Mouse (Mus musculus) cerebellum, postnatal 25 days (tissue): ENCODE measurements around the gene Fam47e.
"Not testable (repeated sequence)": the region's sequence is repeated elsewhere in the genome, so short reads cannot be mapped to it uniquely, and the experiment has no call there.

Experiments
- DNase-seq, 2 experiments: peaks; one replicate each; pipeline ENCODE4 v3.0.0; 2021; ENCODE audit warnings: mixed read lengths in 2 of 2

The Fam47e gene

GRCm38 (mm10) chr5:92554891-92555511 lies at the start of gene Fam47e:
Gene Fam47e, plus strand, starts transcription at chr5:92555069.
- DNase-seq = peak in 1 of 2 experiments; percentile 5

DNA sequence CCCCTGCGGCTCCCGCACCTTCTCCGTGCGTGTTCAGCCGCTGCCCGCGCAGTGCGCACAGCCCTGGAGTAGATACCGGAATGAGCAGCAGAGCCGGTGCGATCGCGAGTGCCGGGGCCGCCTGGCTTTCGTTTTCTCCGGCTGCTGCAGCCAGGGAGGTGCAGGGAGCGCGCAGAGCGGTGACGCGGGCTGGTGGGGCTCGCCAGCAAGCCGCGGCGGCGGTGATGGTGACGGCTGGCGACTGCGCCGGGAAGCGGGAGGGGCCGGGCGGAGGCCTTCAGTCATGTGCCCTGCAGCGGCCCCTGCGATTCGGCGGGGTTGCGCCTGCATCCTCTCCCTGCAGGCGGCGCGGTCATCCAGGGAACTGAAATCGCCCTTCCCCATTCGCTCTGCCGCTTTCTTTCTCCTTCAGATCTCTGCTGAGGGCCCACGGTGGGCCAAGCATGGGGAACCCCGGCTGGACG lies 49.4 kb upstream of the Fam47e start:
- peak; percentile 97 to 98 for DNase-seq

GRCm38 (mm10) chr5:92506301-92506729 lies 48.6 kb upstream of the Fam47e start:
- peak; percentile 40 to 42 for DNase-seq

- DNase-seq = no peak
These were observed 48.1 kb upstream of the Fam47e start, which contains the start of gene Scarb2 for GRCm38 (mm10) chr5:92506733-92507132. Gene Scarb2, minus strand, starts transcription at chr5:92506833.

DNA sequence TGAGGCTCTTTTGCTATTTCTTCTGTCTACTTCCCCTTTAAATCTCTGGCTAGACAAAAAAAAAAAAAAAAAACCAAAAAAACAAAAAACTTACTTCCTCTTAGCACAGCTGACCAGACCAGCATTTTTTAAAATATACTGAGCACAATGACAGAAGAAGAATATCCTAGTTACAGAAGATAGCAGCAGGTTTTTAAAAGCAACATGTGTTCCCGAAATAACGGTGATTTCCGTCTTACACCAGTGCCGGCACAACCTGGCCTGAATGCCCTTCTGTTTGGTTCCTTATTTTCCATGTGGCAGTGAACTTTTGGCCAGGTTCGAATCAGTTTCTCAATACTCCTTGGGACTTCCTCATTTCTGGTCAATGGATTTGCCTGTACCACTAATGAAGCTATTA lies 46.0 kb upstream of the Fam47e start:
- DNase-seq = no peak

- DNase-seq = no peak
These were observed 43.6 kb upstream of the Fam47e start for GRCm38 (mm10) chr5:92511256-92511655.

GRCm38 (mm10) chr5:92512066-92512465 lies 42.8 kb upstream of the Fam47e start:
- DNase-seq = no peak

DNA sequence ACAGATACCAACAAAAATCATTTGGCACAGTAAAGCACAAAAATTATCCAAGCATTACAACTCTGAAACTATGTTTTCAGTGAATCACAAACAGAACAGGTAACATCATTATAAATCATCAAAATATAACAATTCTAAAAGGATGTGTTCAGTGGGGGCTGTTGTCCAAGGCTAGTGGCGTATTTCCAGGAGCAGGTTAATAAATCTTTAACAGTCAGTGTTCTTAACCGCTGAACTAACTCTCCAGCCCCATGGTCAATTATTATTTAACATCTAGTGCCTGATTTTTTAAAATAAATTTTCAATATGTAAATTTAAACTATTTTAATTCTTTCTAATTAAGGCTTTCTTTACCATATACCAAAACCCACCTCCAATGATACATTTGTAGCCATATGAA lies 33.7 kb upstream of the Fam47e start:
- DNase-seq = not testable (repeated sequence)

DNA sequence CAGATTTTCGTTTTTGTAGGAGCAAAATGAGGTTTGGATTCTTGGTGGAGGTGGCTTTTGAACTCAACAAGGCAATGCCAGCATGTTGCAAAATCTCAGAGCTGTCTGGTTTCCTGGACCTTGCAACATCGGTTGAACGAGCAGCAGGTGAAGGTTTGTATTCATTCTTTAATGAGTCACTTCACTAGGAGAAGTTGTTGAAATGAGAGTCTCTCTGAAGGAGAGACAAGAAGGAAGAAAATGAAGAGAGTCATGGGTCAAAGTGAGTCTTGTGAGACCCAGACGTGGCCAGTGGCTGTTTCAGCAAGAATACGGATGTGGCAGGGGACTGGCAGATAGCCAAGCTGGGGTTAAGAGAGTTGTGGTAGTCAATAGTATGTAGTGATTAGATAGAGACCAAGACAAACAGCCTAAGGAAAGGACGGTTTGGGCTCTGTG lies 30.0 kb upstream of the Fam47e start:
- DNase-seq = no peak

DNA sequence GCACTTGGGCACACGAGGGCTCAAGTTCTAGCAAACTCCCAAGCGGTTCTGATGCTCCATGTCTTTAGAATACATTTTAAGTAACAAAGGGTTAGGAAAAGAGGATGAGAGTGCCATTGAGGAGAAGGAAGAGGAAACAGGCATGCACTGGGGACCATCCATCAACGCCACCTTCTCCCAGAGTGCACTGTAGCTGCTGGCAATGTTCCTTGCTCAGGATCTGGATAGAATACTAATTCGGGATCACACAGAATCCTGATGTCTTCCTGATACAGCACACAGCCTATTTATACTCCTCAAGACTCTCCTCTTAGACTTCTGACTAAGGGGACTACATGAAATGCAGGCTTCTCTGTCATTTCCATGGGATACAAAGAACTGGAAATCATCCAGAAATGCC lies 15.2 kb upstream of the Fam47e start:
- no peak for DNase-seq

GRCm38 (mm10) chr5:92552611-92553010 lies 2.3 kb upstream of the Fam47e start:
- DNase-seq = no peak

DNA sequence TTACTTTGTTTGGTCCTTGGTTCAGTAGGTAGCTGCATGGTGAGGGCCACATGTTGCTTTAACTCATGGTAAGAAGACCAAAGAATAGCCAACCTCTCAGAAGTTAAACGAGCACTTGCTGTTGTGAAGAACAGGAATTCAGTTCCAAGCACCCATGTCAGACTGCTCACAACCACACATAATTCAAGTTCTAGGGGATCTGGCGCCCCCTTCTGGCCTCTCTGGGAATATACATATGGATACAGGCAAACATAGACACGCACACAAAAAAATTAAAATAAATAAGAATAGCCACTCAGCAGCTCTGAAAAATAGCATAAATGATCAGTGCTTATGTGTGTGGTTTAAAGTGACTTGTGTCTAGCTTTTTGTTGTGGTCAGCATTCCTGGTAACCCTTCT lies 930 bp upstream of the Fam47e start:
- DNase-seq = peak in 1 of 2 experiments; percentile 15

DNA sequence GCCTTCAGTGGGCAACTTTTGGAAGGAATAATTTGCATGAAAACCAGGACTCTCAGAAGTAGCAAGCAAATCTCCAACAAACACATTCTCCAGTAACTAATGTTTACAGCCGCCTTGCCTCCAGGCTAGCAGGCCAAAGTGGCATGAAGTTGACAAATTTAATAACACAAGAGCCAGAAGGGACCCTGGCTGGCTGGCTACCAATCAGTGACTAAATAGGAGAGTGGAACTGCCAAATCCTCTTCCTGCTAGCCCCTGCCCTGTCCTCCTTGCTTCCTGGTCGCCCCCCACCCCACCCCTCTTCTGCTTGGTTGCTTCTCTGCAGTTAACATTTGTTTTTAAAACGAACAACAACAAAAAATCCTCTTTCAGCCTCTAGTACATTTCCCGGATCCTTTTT lies 426 bp upstream of the Fam47e start:
- DNase-seq = no peak

GRCm38 (mm10) chr5:92555905-92556304 lies 1.0 kb downstream of the Fam47e start:
- no peak for DNase-seq

- DNase-seq = no peak
These were observed 2.6 kb downstream of the Fam47e start for GRCm38 (mm10) chr5:92557508-92557907.

- peak; percentile 23 to 37 for DNase-seq
These were observed 5.3 kb downstream of the Fam47e start for GRCm38 (mm10) chr5:92560201-92560600.

DNA sequence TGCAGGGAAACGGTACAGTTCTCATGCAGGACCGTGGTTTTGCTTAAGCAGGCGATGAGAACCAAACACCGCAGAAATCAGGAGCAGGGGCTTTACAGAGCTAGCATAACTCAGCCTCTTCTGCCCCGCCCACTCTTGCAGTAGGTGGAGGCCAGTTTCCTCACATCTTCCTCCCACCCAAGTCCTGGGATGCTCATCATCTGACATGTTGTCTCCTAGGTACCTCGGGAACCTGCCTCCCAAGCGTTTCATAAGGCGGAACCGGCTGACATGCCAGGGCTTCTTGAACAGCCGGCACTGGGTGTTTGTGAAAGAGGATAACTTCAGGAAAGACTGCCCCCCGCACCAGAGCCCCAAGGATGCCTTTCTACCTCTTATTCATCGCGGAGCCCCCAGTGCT lies 7.1 kb downstream of the Fam47e start:
- DNase-seq = no peak

GRCm38 (mm10) chr5:92571232-92571631 lies 16.4 kb downstream of the Fam47e start:
- DNase-seq = no peak

GRCm38 (mm10) chr5:92579559-92579958 lies 24.7 kb downstream of the Fam47e start:
- no peak for DNase-seq

GRCm38 (mm10) chr5:92585932-92586331 lies 31.1 kb downstream of the Fam47e start:
- no peak for DNase-seq

GRCm38 (mm10) chr5:92595026-92595425 lies 40.2 kb downstream of the Fam47e start:
- no peak for DNase-seq

DNA sequence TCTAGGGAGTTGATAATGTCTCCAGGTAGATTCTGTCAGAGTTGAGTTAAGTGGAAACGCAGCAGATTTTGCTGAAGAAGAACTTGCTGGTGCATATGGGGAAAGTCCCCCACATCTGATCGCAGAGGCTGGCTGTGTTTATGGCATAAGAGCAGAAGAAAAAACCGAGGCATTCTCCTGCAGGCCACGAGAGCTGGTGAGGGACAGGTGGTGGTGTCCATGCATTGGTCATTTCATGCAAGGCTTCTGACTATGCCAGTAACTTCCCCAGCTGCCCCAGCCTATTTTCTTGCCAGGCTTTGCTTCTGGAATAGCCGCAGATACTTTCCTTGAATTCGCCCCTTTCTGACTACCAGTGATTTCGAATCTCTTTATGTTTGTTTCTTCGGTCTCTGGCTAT lies 42.0 kb downstream of the Fam47e start:
- DNase-seq = no peak

DNA sequence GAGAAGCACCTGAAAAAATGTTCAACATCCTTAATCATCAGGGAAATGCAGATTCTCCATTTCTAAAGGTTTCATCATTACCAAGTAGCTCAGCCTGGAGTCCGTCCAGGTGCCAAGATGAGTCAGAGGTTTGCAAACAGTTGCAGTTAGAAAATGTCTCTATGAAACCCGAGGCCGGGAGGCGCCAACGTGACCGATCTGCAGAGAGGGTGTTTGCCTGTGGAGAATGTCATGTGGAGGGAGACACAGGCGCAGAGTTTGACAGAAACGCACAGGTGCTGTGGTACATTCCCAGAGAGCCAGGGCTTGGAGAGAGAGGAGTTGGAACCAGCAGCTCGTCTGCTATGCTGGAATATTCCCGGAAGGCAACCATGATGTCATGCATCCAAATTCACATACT lies 44.2 kb downstream of the Fam47e start:
- peak in 1 of 2 experiments; percentile 27 for DNase-seq

DNA sequence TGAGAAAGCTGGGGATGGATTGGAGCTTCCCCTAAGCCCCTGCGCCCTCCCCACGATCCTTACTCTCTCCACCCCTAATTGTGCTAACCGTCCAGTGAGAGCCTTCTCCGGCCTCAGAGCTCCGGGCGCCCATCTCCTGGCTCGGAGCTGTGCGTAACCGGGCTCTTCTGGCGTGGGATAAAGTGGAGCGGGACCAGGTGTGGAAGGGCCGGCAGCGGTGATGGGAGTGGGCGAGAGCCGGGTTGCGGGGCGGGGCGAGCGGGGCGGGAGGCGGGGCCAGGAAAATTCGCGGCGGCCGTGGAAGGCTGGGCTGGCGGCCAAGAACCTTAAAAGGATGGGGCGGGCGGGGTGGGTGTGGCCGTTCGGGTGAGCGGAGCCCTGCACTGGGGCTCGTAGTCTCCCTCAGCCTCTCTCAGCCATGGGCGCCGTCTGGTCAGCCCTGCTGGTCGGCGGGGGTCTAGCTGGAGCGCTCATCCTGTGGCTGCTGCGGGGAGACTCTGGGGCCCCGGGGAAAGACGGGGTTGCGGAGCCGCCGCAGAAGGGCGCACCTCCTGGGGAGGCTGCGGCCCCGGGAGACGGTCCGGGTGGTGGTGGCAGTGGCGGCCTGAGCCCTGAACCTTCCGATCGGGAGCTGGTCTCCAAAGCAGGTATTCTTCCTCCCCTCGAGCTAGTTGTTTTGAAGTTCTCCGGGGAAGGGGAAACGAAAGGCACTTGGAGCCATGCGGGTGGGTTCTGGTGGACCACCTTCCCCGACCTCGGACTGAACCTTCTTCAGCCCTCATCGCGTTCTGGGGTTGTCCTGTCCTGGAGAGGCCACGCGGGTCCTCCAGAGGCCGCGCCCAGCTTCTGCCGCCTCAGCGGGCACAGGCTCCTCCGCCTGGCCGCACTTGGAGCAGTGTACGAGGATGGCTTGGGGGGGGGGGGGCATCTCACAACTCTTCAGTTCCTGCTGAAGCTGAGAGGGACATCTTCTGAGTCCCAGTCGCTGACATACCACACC lies 48.1 kb downstream of the Fam47e start, which contains the start of gene Stbd1:
Gene Stbd1 (plus strand): TSS at position 351 of the 1,000 bp plus-strand sequence.
- peak; percentile 31 to 62 for DNase-seq
